Mouse (Mus musculus): ENCODE results near the gene Negr1. TPM values are rescaled to one million over a fixed set of nuclear protein-coding genes. Genes with fewer than 3 reads are reported as not detected.

Gene Negr1
- polyA plus RNA-seq, 1 experiment from 2014 or later: 6.0 TPM

DNA sequence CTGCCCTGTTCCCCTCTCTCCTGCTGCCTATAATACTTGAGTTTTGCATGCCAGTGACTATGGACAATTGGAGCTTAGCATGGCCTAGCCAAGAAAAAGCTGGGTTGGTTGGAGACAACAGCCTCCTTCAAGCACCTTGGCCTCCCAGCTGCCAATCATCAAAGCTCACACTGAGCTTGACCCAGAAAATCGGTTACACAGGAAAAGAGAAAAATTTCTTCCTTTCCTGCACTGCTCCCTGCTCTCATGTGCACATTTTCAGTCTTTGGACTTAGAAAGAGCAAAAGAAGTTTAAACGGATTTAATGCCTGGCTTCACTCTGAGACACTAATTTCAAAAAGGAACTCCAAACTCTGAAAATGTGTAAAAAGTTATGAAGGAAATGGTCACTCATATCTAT lies 233.0 kb downstream of the Negr1 start:
- no peaks in the 10 kb centered on the region for H3K9me3 ChIP-seq (ENCODE audit: control insufficient read depth, low read length)
- H3K9ac ChIP-seq (ENCODE audit: low read length): no peak overlapping the region
- no peaks in the 10 kb centered on the region for H3K27me3 ChIP-seq (replicated peaks; ENCODE audit: control insufficient read depth, insufficient read depth, low read length)
- 61% methylated on average over 2 of the region's 2 CpGs for WGBS
- H3K36me3 ChIP-seq (ENCODE audit: control insufficient read depth, insufficient read depth, low read length): no peaks in the 10 kb centered on the region
- no peaks in the 10 kb centered on the region for H3K4me1 ChIP-seq (replicated peaks; ENCODE audit: control insufficient read depth, insufficient read depth, low read length)
- no peak overlapping the region for H3K4me2 ChIP-seq (ENCODE audit: low read length)
- no peak for DNase-seq (ENCODE audit: low spot score)
- ATAC-seq (replicated peaks; ENCODE audit: low FRiP score, low TSS enrichment, low read depth): no peak
- no peak overlapping the region for H3K4me3 ChIP-seq (ENCODE audit: low read depth, low read length)
- no peak overlapping the region for H3K27ac ChIP-seq (ENCODE audit: low read depth)

DNA sequence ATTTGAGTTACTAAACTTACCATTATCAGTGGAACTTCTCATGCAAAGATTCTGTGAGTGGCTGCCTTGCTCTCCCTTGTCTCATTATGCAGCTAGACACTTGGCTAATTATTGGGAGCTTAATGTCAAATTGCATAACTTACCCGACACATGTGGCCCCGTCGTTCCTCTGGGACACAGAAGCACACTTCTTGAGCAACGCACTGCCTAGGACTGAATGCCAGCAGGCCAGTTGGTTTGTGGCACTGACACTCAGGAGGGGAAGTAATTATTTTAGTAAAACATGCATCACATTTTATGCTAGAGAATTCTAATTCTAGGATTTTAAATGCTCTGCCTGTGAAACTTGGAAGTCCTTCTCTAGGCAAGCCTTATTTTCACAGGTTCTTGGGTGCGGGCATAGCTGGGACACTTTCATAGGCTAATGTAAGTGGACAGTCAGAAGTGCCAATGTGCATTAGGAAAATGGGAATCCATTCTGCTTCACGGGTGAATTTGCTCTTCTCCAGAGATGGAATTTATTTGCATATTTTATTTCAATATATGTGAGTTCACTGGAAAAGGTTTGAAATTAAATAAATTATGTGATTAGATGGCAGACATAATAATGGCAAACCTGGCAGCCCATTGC lies 234.6 kb downstream of the Negr1 start:
- no peak for DNase-seq (ENCODE audit: low spot score)
- H3K27me3 ChIP-seq (replicated peaks; ENCODE audit: control insufficient read depth, insufficient read depth, low read length): no peaks in the 10 kb centered on the region
- H3K4me1 ChIP-seq (replicated peaks; ENCODE audit: control insufficient read depth, insufficient read depth, low read length): no peaks in the 10 kb centered on the region
- no peak for ATAC-seq (replicated peaks; ENCODE audit: low FRiP score, low TSS enrichment, low read depth)
- 88% methylated on average over 6 of the region's 6 CpGs for WGBS
- H3K4me3 ChIP-seq (ENCODE audit: low read depth, low read length): no peak overlapping the region
- no peaks in the 10 kb centered on the region for H3K9me3 ChIP-seq (ENCODE audit: control insufficient read depth, low read length)
- H3K36me3 ChIP-seq (ENCODE audit: control insufficient read depth, insufficient read depth, low read length): no peaks in the 10 kb centered on the region
- no peak overlapping the region for H3K4me2 ChIP-seq (ENCODE audit: low read length)
- H3K9ac ChIP-seq (ENCODE audit: low read length): no peak overlapping the region
- no peak overlapping the region for H3K27ac ChIP-seq (ENCODE audit: low read depth)

DNA sequence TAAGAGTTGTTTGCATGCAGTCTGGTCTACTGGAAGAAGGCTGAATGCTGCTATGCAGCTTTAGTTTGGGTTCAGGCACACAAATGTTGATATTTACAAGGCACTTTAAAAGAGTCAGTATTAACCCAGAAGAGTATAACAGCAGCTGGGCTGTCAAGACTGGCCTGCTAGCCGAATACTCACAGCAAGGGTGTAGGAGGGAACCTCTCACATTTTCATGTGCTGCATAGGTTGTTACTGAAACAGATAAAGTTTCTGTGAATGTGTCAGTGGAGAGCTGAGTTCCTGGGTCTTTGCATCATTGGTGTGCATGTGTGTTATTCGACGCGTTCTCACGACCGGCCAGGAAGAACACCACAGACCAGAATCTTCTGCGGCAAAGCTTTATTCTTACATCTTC lies 237.6 kb downstream of the Negr1 start:
- Histone ChIP-seq H3K27me3 (replicated peaks; ENCODE audit: control insufficient read depth, insufficient read depth, low read length) (no peaks in the 10 kb centered on the region), H3K4me3 (ENCODE audit: low read depth, low read length) (no peak overlapping the region), H3K9me3 (ENCODE audit: control insufficient read depth, low read length) (no peaks in the 10 kb centered on the region), H3K36me3 (ENCODE audit: control insufficient read depth, insufficient read depth, low read length) (no peaks in the 10 kb centered on the region), H3K27ac (ENCODE audit: low read depth) (no peak overlapping the region), H3K9ac (ENCODE audit: low read length) (no peak overlapping the region), H3K4me2 (ENCODE audit: low read length) (no peak overlapping the region), H3K4me1 (replicated peaks; ENCODE audit: control insufficient read depth, insufficient read depth, low read length) (no peaks in the 10 kb centered on the region)
- DNase-seq (ENCODE audit: low spot score): no peak
- WGBS: 92% methylated on average over 7 of the region's 7 CpGs
- ATAC-seq (replicated peaks; ENCODE audit: low FRiP score, low TSS enrichment, low read depth): no peak

DNA sequence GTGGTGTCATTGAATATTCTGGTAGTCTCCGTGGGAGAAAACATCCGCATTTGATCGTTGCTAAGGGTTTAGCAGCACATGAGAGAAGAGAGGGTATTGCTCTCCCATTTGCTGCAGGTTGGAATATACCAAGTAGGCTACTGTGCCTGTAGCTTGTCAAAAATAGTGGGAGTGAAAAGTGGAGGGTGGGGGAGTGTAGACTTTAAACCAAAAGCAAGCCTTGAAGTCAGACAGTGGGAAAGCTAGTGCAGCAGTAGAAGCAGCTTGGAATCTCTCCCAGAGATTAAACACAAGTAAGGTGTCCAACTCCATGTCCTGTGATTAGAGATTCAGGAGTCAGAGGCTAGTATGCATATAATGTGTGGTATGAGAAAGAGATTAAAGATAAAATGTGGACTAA lies 248.2 kb downstream of the Negr1 start:
- Histone ChIP-seq H3K4me2 (ENCODE audit: low read length) (no peak overlapping the region), H3K9me3 (ENCODE audit: control insufficient read depth, low read length) (no peaks in the 10 kb centered on the region), H3K4me3 (ENCODE audit: low read depth, low read length) (no peak overlapping the region), H3K27me3 (replicated peaks; ENCODE audit: control insufficient read depth, insufficient read depth, low read length) (no peaks in the 10 kb centered on the region), H3K36me3 (ENCODE audit: control insufficient read depth, insufficient read depth, low read length) (no peaks in the 10 kb centered on the region), H3K27ac (ENCODE audit: low read depth) (no peak overlapping the region), H3K4me1 (replicated peaks; ENCODE audit: control insufficient read depth, insufficient read depth, low read length) (no peaks in the 10 kb centered on the region), H3K9ac (ENCODE audit: low read length) (no peak overlapping the region)
- DNase-seq (ENCODE audit: low spot score) (no peak), ATAC-seq (replicated peaks; ENCODE audit: low FRiP score, low TSS enrichment, low read depth) (no peak)
- 81% methylated on average over 3 of the region's 3 CpGs for WGBS

DNA sequence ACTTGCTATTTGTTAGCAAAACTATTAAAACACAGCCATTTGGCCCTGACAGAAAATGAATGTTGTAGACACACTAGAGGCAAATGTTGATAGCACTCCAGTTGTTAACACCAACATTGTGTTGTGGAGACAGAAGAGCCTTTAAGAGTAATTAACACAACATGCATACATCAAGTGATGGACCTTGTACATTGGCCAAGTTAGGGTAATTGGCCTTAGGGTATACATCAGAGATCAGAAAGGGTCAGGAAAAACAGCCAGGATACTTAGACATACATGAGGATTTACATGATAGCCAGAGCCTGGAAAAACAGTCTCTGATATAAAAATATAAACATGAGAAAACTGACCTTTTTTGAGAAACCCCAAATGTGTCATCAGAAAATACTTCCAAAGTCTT lies 255.3 kb downstream of the Negr1 start:
- Histone ChIP-seq H3K36me3 (ENCODE audit: control insufficient read depth, insufficient read depth, low read length) (no peaks in the 10 kb centered on the region), H3K4me3 (ENCODE audit: low read depth, low read length) (no peak overlapping the region), H3K9me3 (ENCODE audit: control insufficient read depth, low read length) (no peaks in the 10 kb centered on the region), H3K4me2 (ENCODE audit: low read length) (no peak overlapping the region), H3K27ac (ENCODE audit: low read depth) (no peak overlapping the region), H3K9ac (ENCODE audit: low read length) (no peak overlapping the region), H3K27me3 (replicated peaks; ENCODE audit: control insufficient read depth, insufficient read depth, low read length) (no peaks in the 10 kb centered on the region), H3K4me1 (replicated peaks; ENCODE audit: control insufficient read depth, insufficient read depth, low read length) (no peaks in the 10 kb centered on the region)
- DNase-seq (ENCODE audit: low spot score) (no peak), ATAC-seq (replicated peaks; ENCODE audit: low FRiP score, low TSS enrichment, low read depth) (no peak)

DNA sequence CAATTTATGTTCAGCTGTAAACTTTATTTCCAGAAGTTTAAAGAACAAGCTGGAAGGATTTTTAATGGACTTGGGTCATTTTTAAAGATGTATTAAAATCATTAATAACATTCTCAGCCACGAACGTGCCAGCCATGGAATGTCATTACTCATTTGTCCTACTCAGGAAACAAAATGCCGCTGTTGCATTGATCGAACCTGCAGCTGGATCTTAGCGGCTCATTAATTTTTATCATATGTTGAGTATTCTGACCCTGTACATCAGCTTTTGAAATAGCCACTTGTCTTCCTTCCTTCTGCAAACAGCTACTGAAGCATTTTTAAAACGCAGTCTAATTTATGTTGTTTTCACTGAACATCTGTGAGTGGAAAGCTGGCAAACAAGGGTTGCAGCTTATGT lies 255.9 kb downstream of the Negr1 start:
- no peak overlapping the region for H3K4me2 ChIP-seq (ENCODE audit: low read length)
- no peak for DNase-seq (ENCODE audit: low spot score)
- 58% methylated on average over 6 of the region's 6 CpGs for WGBS
- H3K27me3 ChIP-seq (replicated peaks; ENCODE audit: control insufficient read depth, insufficient read depth, low read length): no peaks in the 10 kb centered on the region
- H3K9me3 ChIP-seq (ENCODE audit: control insufficient read depth, low read length): no peaks in the 10 kb centered on the region
- no peaks in the 10 kb centered on the region for H3K4me1 ChIP-seq (replicated peaks; ENCODE audit: control insufficient read depth, insufficient read depth, low read length)
- H3K4me3 ChIP-seq (ENCODE audit: low read depth, low read length): no peak overlapping the region
- no peaks in the 10 kb centered on the region for H3K36me3 ChIP-seq (ENCODE audit: control insufficient read depth, insufficient read depth, low read length)
- H3K9ac ChIP-seq (ENCODE audit: low read length): no peak overlapping the region
- no peak overlapping the region for H3K27ac ChIP-seq (ENCODE audit: low read depth)
- no peak for ATAC-seq (replicated peaks; ENCODE audit: low FRiP score, low TSS enrichment, low read depth)

DNA sequence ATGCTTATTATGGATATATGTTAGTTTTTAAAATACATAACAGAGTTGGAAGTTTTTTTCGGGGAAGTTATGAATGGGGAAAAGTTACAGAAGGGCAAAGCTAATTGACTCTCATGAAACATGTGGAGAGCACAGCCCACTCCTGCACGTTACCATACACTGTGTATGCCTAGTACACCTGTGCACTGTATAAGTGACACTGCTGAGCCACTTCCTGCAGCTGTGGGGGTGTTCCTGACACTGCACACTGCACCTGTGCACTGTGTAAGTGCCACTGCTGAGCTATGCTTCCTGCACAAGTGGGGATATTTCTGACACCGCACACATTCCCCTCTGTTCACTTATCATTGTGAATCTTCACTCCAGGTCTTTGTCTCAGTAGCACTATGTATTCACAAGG lies 261.4 kb downstream of the Negr1 start:
- H3K4me3 ChIP-seq (ENCODE audit: low read depth, low read length): no peak overlapping the region
- WGBS: 79% methylated on average over 3 of the region's 3 CpGs
- no peaks in the 10 kb centered on the region for H3K4me1 ChIP-seq (replicated peaks; ENCODE audit: control insufficient read depth, insufficient read depth, low read length)
- no peak for ATAC-seq (replicated peaks; ENCODE audit: low FRiP score, low TSS enrichment, low read depth)
- no peak overlapping the region for H3K4me2 ChIP-seq (ENCODE audit: low read length)
- H3K27ac ChIP-seq (ENCODE audit: low read depth): no peak overlapping the region
- no peak overlapping the region for H3K9ac ChIP-seq (ENCODE audit: low read length)
- no peaks in the 10 kb centered on the region for H3K9me3 ChIP-seq (ENCODE audit: control insufficient read depth, low read length)
- H3K36me3 ChIP-seq (ENCODE audit: control insufficient read depth, insufficient read depth, low read length): no peaks in the 10 kb centered on the region
- no peak for DNase-seq (ENCODE audit: low spot score)
- no peaks in the 10 kb centered on the region for H3K27me3 ChIP-seq (replicated peaks; ENCODE audit: control insufficient read depth, insufficient read depth, low read length)

GRCm38 (mm10) chr3:156833920-156834319 lies 272.3 kb downstream of the Negr1 start:
- ATAC-seq (replicated peaks; ENCODE audit: low FRiP score, low TSS enrichment, low read depth): no peak
- Histone ChIP-seq H3K36me3 (ENCODE audit: control insufficient read depth, insufficient read depth, low read length) (no peaks in the 10 kb centered on the region), H3K4me1 (replicated peaks; ENCODE audit: control insufficient read depth, insufficient read depth, low read length) (no peaks in the 10 kb centered on the region), H3K27me3 (replicated peaks; ENCODE audit: control insufficient read depth, insufficient read depth, low read length) (no peaks in the 10 kb centered on the region), H3K4me3 (ENCODE audit: low read depth, low read length) (no peak overlapping the region), H3K9ac (ENCODE audit: low read length) (no peak overlapping the region), H3K4me2 (ENCODE audit: low read length) (no peak overlapping the region), H3K27ac (ENCODE audit: low read depth) (no peak overlapping the region), H3K9me3 (ENCODE audit: control insufficient read depth, low read length) (no peaks in the 10 kb centered on the region)
- DNase-seq (ENCODE audit: low spot score): no peak
- WGBS: 63% methylated on average over 3 of the region's 3 CpGs

DNA sequence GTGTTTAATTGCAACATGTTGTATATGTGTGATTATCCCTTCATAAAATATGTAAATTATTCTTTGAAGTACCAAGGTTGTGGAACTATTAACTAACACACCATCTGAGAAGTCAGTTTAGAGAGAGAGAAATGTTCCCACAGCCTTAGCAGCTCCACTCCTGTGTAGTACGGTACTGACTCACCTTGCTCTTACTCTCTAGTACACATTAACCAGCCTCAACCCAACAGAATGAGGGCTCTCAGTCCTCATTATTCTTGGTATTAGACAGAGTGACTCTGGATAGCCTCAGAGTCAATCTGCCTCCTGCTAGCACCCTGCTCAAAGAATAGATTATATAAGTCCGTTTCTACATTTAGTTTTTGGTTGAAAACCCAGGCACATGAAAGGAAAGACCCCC lies 277.0 kb downstream of the Negr1 start:
- Histone ChIP-seq H3K4me3 (ENCODE audit: low read depth, low read length) (no peak overlapping the region), H3K9me3 (ENCODE audit: control insufficient read depth, low read length) (no peaks in the 10 kb centered on the region), H3K27ac (ENCODE audit: low read depth) (no peak overlapping the region), H3K36me3 (ENCODE audit: control insufficient read depth, insufficient read depth, low read length) (no peaks in the 10 kb centered on the region), H3K4me1 (replicated peaks; ENCODE audit: control insufficient read depth, insufficient read depth, low read length) (no peaks in the 10 kb centered on the region), H3K4me2 (ENCODE audit: low read length) (no peak overlapping the region), H3K27me3 (replicated peaks; ENCODE audit: control insufficient read depth, insufficient read depth, low read length) (no peaks in the 10 kb centered on the region), H3K9ac (ENCODE audit: low read length) (no peak overlapping the region)
- DNase-seq (ENCODE audit: low spot score) (no peak), ATAC-seq (replicated peaks; ENCODE audit: low FRiP score, low TSS enrichment, low read depth) (no peak)
- 45% methylated on average over 2 of the region's 2 CpGs for WGBS

Data from intestine, embryonic 14.5 days (tissue).